Mouse (Mus musculus): ENCODE measurements around the gene Top3a. TPM values are rescaled to one million over a fixed set of nuclear protein-coding genes. Genes with fewer than 3 reads are reported as not detected.
"Not testable (repeated sequence)": the region's sequence is repeated elsewhere in the genome, so short reads cannot be mapped to it uniquely, and the experiment has no call there.

The Top3a gene
- 9.2 and 9.7 TPM in 2 replicates for total RNA-seq (2021)
- long read RNA-seq, experiment 1, transcript Top3a-201 (19 exons, 3,741 nt), result major isoform, 8 of 11 reads
- long read RNA-seq, experiment 1, partial matches to known transcripts, result 2 of 11 reads
- long read RNA-seq, experiment 1, other reads (novel, unspliced or antisense), result 1 of 11 reads
- long read RNA-seq, experiment 2, partial matches to known transcripts, result 1 of 4 reads
- long read RNA-seq, experiment 2, other reads (novel, unspliced or antisense), result 1 of 4 reads

DNA sequence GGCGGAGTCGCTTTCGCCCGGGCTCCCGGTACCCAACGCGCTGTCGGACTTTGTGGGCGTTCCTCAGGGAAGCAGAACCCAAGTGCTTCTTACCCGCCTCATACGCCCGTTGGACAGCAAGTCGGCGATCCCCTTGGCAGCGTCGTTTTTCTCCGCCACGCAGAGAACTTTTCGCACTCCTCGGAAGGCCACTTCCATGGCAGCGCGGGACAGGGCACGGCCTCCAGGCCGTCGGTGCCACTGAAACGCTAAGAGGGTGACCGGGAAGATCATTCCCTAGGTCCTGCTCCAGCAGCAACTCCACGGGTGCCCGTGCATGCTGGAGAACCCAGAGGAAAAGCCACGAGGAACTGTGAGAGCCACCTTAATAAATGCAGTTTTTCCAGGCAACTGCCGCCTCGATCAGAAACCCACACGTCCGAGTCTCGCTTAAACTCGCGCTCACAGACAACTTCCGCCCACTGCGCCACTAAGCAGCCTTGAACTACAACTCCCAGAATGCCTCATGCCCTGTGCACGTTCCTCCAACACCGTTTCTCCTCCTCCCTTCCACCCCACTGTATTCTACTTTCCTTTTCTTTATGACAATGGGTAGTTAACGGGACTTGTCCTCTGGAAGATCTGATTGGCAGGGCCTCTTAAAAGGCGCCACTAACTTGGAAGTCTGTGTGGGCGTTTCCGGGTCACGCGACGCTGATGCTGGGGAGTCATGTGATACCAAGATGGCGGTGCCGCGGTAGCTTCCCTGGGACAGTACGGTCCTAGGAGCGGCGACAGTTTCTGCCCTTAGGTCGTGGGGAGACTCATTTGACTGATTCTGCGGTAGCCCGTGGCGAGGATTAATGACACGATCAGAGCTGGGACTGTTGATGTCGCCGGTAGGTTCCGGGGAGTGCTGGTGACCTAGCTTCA, at the start of gene Top3a, which contains the start of gene Smcr8:
Gene Top3a, minus strand, starts transcription at position 537 of the 912 bp plus-strand sequence.
Gene Smcr8, plus strand, starts transcription at position 696 of the 912 bp plus-strand sequence.
- peak; percentile 89 for DNase-seq

DNA sequence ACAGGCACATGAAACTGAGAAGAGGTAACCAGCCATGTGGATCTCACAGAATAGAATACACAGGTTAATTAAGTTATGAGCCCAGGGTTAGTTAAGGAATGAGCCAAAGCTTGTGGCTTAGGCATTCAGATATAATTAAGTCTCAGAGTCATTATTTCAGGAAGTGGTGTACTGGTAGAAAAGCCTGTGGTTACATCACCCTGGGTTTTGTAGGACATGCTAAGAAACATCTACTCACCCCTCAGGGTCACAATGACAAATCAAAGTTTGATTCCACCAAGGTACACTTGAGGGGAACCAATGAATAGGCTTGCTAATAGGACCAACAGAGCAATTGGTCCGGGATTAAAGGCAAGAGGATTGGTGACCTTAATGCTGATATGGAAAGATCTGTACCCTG, 49.5 kb upstream of the Top3a start:
- DNase-seq, result no peak

DNA sequence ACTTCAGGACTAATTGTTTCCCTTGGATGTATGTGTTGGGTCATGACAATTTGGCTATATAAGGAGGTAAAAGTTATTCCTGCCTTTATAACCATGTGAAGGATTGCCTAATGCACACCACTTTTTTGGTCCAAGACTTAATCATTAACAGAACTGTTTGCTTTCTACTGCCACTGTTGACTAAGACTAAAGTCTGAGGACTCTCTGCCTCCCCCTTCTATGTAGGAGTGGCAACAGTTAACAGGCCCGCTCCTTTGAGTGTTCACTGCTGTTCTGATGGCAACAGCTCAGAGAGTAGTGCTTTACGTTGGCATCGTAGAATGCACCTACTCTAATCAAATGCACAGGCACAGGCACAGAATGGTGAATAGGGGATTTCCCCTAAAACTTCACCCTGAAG, 48.0 kb upstream of the Top3a start:
- DNase-seq, result no peak

DNA sequence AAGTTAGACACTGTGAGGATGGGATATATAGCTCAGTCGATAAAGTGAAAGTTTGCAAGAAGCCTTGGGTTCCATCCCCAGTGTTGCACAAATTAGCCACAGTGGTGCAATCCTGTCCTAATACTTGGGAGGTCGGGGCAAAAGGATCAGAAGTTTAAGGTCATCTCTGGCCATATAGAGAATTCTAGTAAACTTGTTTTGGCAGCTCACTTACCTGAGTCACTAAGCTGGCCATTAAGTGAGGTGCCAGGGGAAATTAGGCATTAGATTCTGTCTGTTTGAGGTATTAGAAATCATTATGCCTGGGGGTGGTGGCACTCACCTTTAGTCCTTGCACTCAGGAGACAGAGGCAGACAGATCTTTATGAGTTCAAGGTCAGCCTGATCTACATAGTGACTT, 46.6 kb upstream of the Top3a start:
- no peak for DNase-seq

DNA sequence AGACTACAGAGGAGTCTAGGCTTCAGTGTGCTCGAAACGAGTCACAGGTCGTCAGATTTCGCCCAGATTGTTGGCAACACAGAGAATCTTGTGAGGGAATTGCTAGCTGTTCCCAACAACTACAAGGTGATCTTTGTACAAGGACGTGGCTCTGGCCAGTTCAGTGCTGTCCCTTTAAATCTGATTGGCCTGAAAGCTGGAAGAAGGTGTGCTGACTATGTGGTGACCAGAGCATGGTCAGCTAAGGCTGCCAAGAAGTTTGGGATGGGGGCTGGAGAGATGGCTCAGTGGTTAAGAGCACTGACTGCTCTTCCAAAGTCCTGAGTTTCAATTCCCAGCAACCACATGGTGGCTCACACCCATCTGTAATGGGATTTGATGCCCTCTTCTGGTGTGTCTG, 39.2 kb upstream of the Top3a start:
- DNase-seq, result no peak

DNA sequence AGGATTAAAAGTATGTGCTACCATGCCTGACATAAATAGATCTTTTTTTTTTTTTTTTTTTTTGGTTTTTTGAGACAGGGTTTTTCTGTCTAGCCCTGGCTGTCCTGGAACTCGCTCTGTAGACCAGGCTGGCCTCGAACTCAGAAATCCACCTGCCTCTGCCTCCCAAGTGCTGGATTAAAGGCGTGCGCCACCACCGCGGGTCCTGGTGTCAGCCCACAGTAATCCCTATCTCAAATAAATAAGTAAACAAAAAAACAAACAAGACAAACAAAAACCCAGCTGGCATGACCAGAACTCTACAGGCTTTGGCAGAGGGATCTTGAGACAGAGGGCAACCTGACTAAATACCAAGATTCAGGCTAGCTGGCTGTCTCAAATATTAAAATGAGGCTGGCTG, 34.5 kb upstream of the Top3a start, which contains the start of gene Shmt1:
Gene Shmt1, minus strand, starts transcription at position 101 of the 400 bp plus-strand sequence.
- DNase-seq, result not testable (repeated sequence)

DNA sequence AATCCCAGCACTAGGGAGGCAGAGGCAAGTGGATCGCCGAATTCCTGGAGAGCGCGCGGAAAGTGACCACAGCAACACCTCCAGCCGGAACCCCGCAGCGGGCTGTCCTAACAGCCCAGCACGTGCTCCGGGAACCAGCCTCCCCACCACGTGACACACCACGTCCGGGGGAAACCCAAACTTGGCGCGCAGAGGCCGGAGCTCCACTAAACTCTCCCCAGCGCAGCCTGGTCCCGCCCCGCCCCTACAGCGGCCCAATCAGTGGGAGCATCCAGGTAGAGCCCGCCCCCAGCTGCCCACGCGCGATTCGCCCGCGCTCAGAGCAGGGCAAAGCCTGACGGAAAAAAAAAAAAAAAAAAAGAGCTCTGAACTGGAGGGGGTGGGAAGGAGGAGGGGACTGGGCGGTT, 33.9 kb upstream of the Top3a start:
- peak; percentile 99 for DNase-seq

DNA sequence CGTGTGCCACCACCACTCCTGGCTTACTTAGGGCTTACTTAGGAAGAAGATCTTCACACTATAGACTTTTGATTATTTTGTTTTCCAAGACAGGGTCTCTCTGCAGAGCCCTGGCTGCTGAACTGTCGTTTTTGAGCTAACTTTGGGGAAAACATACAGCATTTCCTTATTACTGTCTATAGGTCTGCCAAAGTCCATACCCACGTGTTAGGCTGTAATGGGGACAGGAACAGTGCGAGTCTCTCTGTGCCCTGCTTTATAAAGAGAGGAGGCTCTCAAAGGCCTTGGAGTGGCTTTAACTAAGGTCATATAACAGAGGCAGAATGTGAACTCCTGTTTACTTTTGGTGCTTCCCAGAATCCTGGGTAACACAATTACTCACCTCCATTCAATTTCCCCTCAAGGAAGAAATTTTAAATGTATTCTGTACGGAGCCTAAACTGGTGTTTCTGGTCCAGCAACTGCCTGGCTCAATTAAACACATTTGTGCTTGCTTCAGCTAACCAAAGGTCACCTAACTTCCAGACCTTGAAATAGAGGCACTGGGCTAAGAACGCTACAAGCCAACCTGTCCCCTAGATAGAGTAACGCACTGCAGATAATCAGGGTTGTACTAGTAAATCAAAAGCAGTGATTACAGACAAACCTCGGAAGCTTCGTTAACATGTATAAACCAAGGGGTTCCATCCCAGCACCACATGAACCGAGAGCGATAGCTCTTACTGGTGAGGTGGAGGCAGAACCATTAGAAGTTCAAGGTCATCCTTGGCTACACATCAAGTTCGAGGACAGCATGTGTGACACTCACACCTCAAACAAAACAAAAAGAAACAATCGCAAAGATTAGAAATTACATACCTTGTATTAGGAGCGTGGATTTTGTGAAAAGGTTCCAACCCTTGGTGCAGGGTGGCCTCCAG, 33.1 kb upstream of the Top3a start:
- no peak for DNase-seq

DNA sequence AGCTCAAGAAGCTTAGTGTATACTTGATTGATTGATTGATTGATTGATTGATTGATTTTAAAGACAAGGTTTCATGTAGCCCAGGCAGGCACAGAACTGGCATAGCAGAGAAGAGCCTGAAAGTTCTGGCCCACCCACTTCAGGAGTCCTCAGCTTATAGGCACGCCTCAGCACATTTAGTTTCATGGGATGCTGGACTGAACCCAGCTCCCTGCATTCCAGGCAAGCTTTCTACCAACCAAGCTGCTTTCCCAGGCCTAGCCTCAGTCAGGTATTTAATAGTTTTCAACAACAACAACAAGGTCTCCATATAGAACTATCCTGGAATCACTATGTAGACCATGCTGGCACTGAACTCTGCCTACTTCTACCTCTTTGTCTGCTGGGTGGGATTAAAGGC, 32.4 kb upstream of the Top3a start:
- no peak for DNase-seq

DNA sequence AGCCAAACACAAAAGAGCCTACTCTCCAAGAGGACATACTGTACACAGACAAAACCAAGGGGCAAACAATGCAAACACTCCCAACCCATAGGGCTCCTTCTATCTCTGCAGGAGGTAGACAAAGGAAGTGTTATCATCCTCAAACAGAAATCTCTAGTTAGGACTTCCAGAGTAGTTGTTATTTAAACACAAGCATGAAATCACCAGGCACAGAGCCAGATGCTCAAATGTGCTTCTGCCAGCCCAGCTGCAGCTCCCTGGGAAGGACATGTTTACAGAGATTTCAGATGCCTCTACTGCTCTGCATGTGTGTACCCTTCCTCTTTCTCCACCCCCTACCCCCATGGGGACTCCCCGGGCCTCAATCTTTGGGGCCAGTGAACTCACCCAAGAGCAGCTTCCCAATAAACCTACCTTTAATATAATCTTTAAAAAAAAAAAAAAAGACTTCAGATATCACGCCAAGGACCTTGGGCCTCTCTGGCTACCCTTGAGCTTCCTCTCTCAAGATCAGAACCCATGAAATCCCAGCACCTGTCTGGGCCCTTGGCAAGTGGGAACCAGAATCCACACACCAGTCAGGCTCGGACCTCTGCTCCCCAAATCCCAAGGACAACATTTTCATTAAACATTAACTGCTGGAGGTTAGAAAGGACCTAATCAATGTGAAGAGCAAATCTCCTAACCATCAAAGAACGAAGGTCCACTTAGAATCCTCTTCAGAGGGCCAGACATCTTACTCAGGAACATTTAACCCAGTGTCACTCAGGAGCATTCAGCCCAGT, 31.3 kb upstream of the Top3a start:
- DNase-seq, result peak; percentile 79

DNA sequence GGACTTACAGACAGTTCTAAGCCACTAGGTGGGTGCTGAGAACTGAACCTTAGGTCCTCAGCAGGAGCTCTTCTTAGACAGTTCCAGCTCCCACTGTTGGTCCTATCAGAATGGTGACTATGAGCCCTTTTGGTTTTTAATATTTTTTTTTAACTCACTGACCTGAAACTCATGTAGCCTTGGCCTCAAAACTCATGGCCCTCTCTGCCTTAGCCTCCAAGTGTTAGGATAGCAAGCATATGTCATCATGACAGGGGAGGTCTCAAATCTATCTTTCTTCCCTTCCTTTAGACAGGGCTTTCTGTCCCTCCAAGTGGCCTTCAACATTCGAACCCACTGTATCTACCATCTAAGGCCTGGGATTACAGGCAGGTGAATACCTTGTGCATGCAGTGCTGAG, 23.7 kb upstream of the Top3a start:
- DNase-seq, result no peak

DNA sequence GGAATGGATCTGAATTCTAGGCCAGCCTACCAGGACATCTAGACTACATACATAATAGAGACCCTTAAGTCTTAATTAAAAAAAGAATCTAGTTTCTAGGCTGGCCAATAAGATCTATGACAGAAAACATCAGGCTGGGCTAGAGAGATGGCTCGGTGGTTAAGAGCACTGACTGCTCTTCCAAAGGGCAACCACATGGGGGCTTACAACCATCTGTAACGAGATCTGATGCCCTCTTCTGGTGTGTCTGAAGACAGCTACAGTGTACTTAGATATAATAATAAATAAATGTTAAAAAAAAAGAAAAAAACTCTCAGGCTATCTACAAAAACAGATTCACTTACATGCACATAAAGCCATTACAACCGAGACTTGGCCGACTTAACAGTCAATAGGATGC, 22.8 kb upstream of the Top3a start:
- DNase-seq, result no peak

DNA sequence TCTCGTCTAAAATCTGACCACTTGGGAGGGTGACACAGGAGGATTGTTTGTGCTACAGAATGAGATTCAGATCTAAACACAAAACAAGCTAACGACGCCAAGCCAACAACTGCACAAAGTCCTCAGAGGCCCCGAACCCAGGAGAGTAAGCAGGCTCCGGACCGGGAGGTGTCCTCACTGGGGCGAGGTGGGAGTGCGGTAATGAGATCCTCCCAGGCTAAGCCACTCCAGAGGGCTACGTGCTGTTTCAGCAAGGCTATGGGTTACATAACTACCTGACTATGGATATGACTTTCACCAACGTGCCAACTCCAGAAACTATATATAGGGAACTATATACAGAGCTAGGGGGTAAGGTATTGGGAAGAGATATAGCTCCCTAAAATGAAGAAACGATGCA, 19.2 kb upstream of the Top3a start:
- no peak for DNase-seq

DNA sequence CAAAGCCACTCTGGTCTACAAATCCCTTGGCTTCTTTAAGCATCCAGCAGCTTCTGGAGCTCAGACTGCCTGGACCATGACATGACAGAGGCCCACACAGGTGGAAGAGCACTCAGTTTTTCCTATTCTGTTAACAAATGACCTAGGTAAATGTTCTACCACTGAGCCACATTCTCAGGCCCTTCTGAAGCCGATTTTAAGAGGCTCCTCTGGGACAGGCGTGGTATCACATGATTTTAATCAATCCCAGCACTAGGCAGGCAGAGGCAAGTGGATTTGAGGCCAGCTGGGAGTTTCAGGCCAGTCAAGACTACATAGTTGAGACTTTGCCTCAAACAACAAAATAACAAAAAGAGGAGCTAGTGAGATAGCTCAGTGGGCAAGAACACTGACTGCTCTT, 13.3 kb upstream of the Top3a start:
- no peak for DNase-seq

DNA sequence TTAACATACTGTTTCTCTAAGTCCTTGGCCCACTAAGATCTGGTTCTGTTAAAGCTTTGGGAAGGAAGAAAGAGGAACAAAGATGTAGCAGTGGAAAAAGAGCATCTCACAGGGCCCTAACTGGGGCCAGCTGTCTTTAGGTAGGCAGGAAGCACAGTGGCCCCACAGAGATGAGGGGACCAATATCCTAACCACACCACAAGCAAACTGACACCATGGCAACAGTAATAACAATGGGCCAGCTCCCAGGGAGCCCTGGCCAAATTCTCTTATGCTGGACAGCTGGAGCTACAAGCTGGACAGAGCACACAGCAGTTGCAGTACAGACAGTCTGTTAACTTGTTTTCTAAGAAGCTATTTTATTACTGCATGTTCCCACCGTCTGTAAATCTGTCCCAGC, 10.4 kb upstream of the Top3a start:
- no peak for DNase-seq

DNA sequence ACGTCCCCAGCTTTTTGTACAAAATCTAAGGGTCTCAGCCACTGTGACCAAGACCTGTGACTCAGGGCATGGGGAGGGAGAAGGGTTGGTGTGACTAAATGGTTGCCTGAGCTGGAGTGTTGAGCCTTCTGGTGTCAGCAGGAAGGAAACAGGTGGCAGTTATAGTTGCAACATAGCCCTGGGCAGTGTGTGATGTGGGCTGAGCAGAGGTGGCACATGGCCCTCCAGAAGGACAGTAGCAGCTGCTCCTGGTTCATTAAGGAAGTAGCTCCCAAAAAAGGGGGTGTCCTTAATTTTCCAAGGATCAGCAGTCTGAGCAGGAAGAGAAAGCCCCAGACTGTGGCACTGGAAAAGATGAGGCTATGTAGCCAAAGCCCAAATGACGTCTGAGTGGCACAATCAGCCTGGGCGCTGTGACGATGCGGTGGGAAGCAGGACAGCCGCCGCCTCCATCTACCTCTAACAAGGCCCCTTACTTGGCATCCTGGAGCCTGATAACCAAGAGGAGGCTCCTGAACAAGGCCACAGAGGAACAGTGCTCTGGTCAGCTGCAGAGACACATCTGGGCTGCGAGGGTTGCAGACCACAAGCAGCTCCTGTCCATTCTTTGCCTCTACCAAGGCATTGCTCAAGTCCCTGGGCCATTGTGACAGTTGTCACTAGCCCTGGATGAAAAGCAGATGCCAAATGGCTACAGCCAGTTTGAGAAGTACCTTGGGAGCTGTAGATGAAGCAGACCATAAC, 7.2 kb upstream of the Top3a start:
- no peak for DNase-seq

DNA sequence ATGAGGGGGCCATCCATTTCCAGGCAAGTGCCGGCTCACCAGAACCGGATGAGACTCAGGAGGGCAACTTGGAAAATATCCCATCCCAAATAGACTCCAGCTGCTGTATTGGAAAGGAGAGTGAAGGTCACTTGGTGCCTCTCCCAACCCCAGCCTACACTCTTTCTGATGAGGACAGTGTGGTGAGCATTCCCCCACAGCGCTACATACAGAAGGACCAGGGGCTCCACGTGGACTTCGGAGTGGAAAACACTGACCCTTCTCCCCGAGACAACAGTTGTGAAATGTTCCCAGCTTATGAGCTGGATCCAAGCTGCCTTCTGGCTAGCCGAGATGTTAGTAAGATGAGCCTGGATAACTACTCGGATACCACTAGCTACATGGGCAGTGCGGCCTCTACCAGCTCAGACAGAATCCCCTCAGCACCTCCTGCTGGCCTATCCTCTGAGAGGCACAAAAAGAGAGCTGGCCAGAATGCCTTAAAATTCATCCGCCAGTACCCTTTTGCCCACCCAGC, 2.6 kb upstream of the Top3a start:
- DNase-seq, result no peak

DNA sequence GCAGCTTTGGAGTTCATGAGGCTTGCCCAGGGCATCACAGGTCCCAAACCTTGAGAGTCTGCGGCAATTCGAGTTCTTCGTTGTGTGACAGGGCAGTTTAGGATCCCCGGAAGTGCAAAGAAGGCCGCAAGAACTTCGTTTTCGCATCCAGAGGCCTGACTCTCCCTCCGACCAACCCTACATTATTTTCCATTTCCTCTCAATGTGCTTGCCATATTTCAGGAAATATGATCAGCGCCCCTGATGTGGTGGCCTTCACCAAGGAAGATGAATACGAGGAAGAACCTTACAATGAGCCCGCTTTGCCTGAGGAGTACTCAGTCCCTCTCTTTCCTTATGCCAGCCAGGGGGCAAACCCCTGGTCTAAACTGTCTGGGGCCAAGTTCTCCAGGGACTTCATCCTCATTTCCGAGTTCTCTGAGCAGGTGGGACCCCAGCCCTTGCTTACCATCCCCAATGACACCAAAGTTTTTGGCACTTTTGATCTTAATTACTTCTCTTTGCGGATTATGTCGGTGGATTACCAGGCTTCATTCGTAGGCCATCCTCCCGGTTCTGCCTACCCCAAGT, 721 bp upstream of the Top3a start:
- no peak for DNase-seq

DNA sequence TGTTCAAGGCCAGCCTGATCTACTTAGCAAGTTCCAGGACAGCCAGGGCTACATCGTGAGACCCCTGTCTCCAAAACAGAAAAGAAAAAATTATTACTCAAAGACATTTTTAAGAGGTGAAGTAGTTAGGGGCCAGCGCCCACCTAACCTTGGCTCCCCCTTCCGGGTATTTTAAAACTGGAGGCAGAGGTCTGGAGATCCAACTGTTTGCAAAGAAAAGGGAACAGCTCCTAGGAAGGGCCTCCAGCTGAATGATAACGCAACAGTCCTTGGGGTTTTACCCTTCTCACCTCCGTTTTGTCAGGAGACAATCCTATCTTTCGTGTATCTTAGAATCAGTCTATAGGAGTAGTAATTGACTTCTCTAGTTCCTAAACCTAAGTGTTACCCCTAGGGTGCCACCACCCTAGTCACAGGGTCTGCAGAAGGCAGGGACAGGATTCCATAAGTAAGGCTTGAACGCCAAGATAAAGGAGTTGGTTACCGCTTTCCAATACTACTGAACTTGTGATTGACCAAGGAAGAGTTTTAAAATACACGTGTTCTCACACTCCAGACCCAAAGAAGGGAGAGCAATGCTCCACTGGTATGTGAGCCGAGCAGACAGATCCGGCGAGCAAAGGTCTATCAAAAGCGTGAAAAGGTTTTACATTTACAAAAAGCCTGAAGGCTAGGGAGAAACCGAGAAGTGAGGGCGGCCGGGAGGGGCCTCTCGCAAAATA, 897 bp downstream of the Top3a start:
- DNase-seq, result no peak

DNA sequence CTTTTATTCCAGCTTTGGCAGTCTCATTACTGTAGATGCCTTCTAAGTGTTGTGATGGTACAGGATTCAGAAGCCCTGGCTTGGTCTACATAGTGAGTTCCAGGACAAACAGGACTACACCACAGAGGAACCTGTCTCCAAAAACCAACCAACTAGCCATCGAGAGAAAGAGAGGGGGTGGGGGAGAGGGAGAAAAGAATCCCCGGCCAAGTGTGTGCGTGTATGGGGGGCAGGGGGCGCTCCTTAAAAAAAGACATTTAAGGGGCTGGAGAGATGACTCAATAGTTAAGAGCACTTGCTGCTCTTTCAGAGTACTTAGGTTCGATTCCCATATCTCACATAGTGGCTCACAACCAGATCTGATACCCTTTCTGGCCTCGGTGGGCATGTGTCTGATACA, 1.6 kb downstream of the Top3a start:
- no peak for DNase-seq
